ENCODE assay signal across 8 mouse cellular contexts in the genomic region with DNA sequence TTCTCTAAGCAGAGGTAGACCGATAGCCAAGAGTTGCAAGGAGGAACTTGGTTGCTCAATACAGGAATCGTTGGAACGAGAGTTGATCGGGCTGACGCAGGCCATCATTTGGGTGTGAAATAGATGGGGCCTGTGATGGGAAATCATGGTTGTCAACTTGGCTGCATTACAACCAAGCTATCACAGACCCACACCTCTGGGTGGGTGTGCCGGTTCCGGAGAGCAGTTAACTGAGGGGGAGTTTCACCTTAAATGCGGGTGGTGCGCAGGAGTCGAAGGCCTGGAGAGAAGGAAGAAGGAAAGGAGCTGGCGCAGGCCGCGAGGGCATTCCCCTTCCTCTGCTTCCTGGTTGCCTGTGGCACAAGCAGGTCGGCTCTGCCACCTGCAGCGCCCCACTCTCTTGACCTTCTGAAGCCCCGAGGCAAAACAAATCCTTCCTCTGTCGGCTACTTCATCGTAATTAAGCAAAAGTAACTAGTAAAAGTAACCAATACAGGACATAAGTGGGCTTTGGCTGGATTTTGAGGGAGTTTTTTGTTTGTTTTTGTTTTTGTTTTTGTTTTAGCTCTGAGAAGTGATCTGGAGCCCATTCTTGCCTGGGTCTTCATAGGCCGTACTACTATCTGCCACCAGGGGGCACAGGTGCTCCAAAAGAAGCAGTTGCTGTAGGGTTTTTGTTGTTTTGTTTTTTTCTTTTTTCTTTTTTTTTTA. TPM values are rescaled to one million over a fixed set of nuclear protein-coding genes. Genes with fewer than 3 reads are reported as not detected.
DNase-seq lines count a peak whose midpoint lies in the region; ATAC-seq lines count a peak whose summit lies in the region.

No protein-coding gene starts in this region.

- peaks cover 5% of the 10 kb centered on the region; the same call in 1 of the 2 replicates for H3K4me1 ChIP-seq in embryonic facial prominence, embryonic 13.5 days
- no peaks in the 10 kb centered on the region; the same call in 1 of the 2 replicates for H3K4me1 ChIP-seq in heart, embryonic 13.5 days
- H3K4me1 ChIP-seq in kidney, embryonic 15.5 days: peaks cover 8% of the 10 kb centered on the region; the same call in 1 of the 2 replicates
- peaks cover 8% of the 10 kb centered on the region; the same call in 1 of the 2 replicates for H3K4me1 ChIP-seq in liver, embryonic 13.5 days (replicated peaks)
- H3K4me1 ChIP-seq in stomach, embryonic 16.5 days (ENCODE audit: control insufficient read depth, insufficient read depth, low read length): no peaks in the 10 kb centered on the region

- no peak overlapping the region for H3K27ac ChIP-seq in embryonic facial prominence, embryonic 13.5 days
- no peak overlapping the region for H3K27ac ChIP-seq in heart, embryonic 13.5 days (replicated peaks)
- no peak overlapping the region for H3K27ac ChIP-seq in kidney, embryonic 15.5 days
- H3K27ac ChIP-seq in liver, embryonic 13.5 days: no peak overlapping the region
- H3K27ac ChIP-seq in stomach, embryonic 16.5 days (ENCODE audit: low read length): no peak overlapping the region

- H3K4me2 ChIP-seq in embryonic facial prominence, embryonic 13.5 days: peak overlapping the region; percentile 53
- H3K4me2 ChIP-seq in heart, embryonic 13.5 days: peak overlapping the region; percentile 60
- H3K4me2 ChIP-seq in kidney, embryonic 15.5 days: peak overlapping the region; percentile 54
- peak overlapping the region; percentile 54 for H3K4me2 ChIP-seq in liver, embryonic 13.5 days
- peak overlapping the region; percentile 49 for H3K4me2 ChIP-seq in stomach, embryonic 16.5 days (ENCODE audit: low read depth, low read length)

- peak; percentile 79 to 89 for DNase-seq in adrenal gland, postnatal 36 days
- peak; percentile 59 for DNase-seq in liver, embryonic 13.5 days
- DNase-seq in naive thymus-derived CD4-positive, alpha-beta T cell, adult 2 months (ENCODE audit: low read depth): peak; percentile 91

- peak overlapping the region; percentile 55; the same call in 1 of the 2 replicates for H3K9ac ChIP-seq in embryonic facial prominence, embryonic 13.5 days
- H3K9ac ChIP-seq in heart, embryonic 13.5 days: peak overlapping the region; percentile 65
- H3K9ac ChIP-seq in kidney, embryonic 15.5 days: peak overlapping the region; percentile 30; the same call in 1 of the 2 replicates
- H3K9ac ChIP-seq in liver, embryonic 13.5 days: peak overlapping the region; percentile 24; the same call in 1 of the 2 replicates
- peak overlapping the region; percentile 64 for H3K9ac ChIP-seq in stomach, embryonic 16.5 days (ENCODE audit: low read length)

- no peaks in the 10 kb centered on the region for H3K9me3 ChIP-seq in embryonic facial prominence, embryonic 13.5 days
- H3K9me3 ChIP-seq in heart, embryonic 13.5 days: no peaks in the 10 kb centered on the region
- H3K9me3 ChIP-seq in kidney, embryonic 15.5 days (replicated peaks): no peaks in the 10 kb centered on the region
- no peaks in the 10 kb centered on the region for H3K9me3 ChIP-seq in liver, embryonic 13.5 days (replicated peaks)
- no peaks in the 10 kb centered on the region for H3K9me3 ChIP-seq in stomach, embryonic 16.5 days (replicated peaks; ENCODE audit: control insufficient read depth, low read length)

- WGBS in embryonic facial prominence, embryonic 13.5 days: 41% methylated on average over 19 of the region's 19 CpGs
- whole genome bisulfite sequencing in heart, embryonic 13.5 days: 41% methylated on average over 19 of the region's 19 CpGs
- 37% methylated on average over 19 of the region's 19 CpGs for WGBS in kidney, embryonic 15.5 days
- 26% methylated on average over 19 of the region's 19 CpGs for WGBS in liver, embryonic 13.5 days (ENCODE audit: insufficient replicate concordance)
- WGBS in stomach, embryonic 16.5 days: 39% methylated on average over 19 of the region's 19 CpGs

- H3K36me3 ChIP-seq in embryonic facial prominence, embryonic 13.5 days: no peaks in the 10 kb centered on the region
- no peaks in the 10 kb centered on the region for H3K36me3 ChIP-seq in heart, embryonic 13.5 days
- no peaks in the 10 kb centered on the region for H3K36me3 ChIP-seq in kidney, embryonic 15.5 days
- no peaks in the 10 kb centered on the region for H3K36me3 ChIP-seq in liver, embryonic 13.5 days
- H3K36me3 ChIP-seq in stomach, embryonic 16.5 days (ENCODE audit: control insufficient read depth, insufficient read depth, low read length): no peaks in the 10 kb centered on the region

- peak overlapping the region; percentile 22 for H3K4me3 ChIP-seq in embryonic facial prominence, embryonic 13.5 days
- peak overlapping the region; percentile 37 for H3K4me3 ChIP-seq in heart, embryonic 13.5 days
- peak overlapping the region; percentile 27 for H3K4me3 ChIP-seq in kidney, embryonic 15.5 days (replicated peaks)
- peak overlapping the region; percentile 19; the same call in 1 of the 2 replicates for H3K4me3 ChIP-seq in liver, embryonic 13.5 days (replicated peaks)
- H3K4me3 ChIP-seq in stomach, embryonic 16.5 days (replicated peaks; ENCODE audit: low read length): peak overlapping the region; percentile 25

- H3K27me3 ChIP-seq in embryonic facial prominence, embryonic 13.5 days: no peaks in the 10 kb centered on the region
- no peaks in the 10 kb centered on the region; the same call in 1 of the 2 replicates for H3K27me3 ChIP-seq in heart, embryonic 13.5 days (replicated peaks)
- H3K27me3 ChIP-seq in kidney, embryonic 15.5 days: no peaks in the 10 kb centered on the region
- H3K27me3 ChIP-seq in liver, embryonic 13.5 days: no peaks in the 10 kb centered on the region
- H3K27me3 ChIP-seq in stomach, embryonic 16.5 days (ENCODE audit: control insufficient read depth, insufficient read depth, low read length): no peaks in the 10 kb centered on the region

- peak; percentile 85 for ATAC-seq in CD4-positive, CD25-positive, alpha-beta regulatory T cell, adult 4 months
- ATAC-seq in embryonic facial prominence, embryonic 13.5 days (ENCODE audit: insufficient number of reproducible peaks, insufficient read depth, low FRiP score, low TSS enrichment, low read depth): no peak
- no peak for ATAC-seq in heart, embryonic 13.5 days (ENCODE audit: extremely low read depth, insufficient number of reproducible peaks, low FRiP score, low TSS enrichment)
- ATAC-seq in kidney, embryonic 15.5 days (replicated peaks; ENCODE audit: low FRiP score): no peak
- ATAC-seq in liver, embryonic 13.5 days (ENCODE audit: low read depth): no peak
- ATAC-seq in stomach, embryonic 16.5 days (ENCODE audit: insufficient read depth, low FRiP score): no peak

RNA-seq across cellular contexts. Expression of a gene that starts 31.7 kb away (rescaled TPM):
- polyA plus RNA-seq in CD4-positive, CD25-positive, alpha-beta regulatory T cell, adult 4 months (2017; shearing (Covaris generic)): under 1 TPM in 1 of 2 experiments, not detected in 1; 0.48 TPM
- total RNA-seq in adrenal gland, postnatal 36 days (2021): not detected
- 0.59 and 1.1 TPM in 2 replicates for polyA plus RNA-seq in embryonic facial prominence, embryonic 13.5 days (2015; fragmentation: Nextera tagmentation; extraction: Ambion mirVana)
- polyA plus RNA-seq in heart, embryonic 13.5 days (2015; fragmentation: Nextera tagmentation; extraction: Ambion mirVana): 0.14 and 0.19 TPM in 2 replicates
- polyA plus RNA-seq in kidney, embryonic 15.5 days (2015; fragmentation: Nextera tagmentation; extraction: Ambion mirVana): 24.8 TPM in 2 replicates
- 0.07 and 0.36 TPM in 2 replicates for polyA plus RNA-seq in liver, embryonic 13.5 days (2015; fragmentation: Nextera tagmentation; extraction: Ambion mirVana)
- 17.9 and 25.0 TPM in 2 replicates for polyA plus RNA-seq in stomach, embryonic 16.5 days (2015; fragmentation: Nextera tagmentation; extraction: Ambion mirVana)
